Mouse (Mus musculus): ENCODE measurements at regions not wholly inside any gene's neighbourhood (a gene's known extent, or its start where the extent isn't known, plus 50 kb on each side); places are given as distances from the start of the nearest gene placed in this dataset.

- DNase-seq (ENCODE audit: low spot score) = no peak
These were observed 201.8 kb upstream of the Slc39a10 start for GRCm38 (mm10) chr1:47094498-47094897.

DNA sequence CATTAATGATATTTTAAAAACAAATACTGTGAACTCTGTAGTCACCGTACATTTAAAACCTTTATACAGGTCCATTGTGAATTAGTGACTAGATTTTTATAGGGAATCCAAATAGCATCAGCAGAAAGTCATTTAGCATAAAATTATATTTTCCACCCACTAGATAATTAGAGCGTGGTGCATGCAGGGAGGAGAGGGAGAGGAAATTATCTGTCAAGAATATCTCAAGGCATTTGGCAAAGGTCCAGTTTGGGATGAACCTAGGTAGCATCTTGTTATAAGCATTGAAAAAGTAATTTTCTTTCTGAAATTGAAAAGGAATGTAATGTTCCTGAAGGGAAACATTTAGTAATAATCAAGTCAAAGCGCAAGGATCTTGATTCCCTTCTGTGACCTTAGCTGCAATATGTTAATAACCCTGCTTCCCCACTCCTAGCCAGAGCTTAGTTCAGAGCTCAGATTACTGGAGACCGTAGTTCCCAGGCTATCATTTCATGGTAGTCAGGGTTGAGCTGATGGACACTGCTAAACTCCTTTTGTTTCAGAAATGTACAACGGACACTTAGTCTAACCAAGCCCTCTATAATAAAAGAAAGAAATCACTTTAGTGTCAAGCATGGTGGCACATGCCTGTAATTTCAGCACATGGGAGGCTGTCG is 200.8 kb upstream of the Slc39a10 start:
- no peak for DNase-seq (ENCODE audit: low spot score)

DNA sequence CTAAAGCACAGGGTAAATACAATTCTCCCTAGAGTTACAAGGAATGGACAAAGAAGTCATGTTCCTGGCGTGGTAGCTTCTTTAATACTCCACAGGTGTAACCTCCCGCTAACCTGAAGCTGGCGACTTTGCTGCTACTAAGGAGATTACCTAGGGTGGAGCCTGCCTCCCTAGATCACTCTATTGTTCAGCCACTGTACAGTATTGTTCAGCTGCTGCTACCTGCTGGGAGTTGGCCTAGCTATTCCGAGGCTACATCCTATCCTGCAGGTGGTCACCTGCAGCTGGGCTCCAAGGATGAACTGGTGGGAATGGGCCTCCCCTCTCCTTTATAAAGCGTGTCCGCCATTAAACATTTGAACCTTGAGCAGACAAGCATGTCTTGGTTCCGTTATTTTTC is 183.8 kb upstream of the Slc39a10 start:
- no peak for DNase-seq (ENCODE audit: low spot score)

DNA sequence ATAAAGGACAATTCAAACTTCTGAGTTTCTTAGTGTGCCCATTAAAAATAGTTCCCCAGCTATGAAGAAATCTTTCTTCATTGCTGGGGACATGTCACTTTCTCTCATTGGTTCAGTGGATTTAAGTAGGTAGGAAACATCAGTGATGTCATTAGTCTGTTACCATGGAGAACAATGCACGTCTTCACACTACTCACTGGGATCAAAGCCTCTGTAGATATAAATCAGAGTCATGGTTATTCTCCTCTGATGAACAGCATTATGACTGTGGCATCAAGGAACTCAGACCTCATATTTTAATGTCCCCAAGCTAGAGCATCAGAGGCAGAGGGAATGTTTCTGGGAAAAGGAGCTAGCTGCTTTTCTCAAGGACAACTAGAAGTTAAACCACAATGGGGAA is 165.5 kb upstream of the Slc39a10 start:
- DNase-seq (ENCODE audit: low spot score) = no peak

DNA sequence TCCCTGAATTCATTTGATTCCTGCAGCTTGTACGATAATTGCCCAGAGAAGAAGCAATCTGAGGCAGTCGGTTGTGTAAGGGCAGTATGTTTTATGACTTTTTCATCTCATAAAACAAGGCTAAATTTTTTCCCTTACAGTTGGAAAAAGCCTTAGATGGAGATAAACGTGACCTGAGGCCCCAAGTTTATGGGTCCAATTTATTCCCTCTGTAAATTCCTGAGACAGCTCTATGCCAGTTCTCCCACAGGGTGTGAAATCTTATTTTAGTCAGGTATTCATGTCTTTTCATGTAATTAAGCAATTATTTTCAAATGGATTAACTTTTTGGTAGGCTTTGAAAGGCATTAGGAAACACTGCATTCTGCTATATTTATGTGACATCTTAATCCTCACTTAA is 164.7 kb upstream of the Slc39a10 start:
- no peak for DNase-seq (ENCODE audit: low spot score)

GRCm38 (mm10) chr1:47051109-47051508 is 158.5 kb upstream of the Slc39a10 start:
- DNase-seq (ENCODE audit: low spot score) = no peak

GRCm38 (mm10) chr1:47050492-47050891 is 157.8 kb upstream of the Slc39a10 start:
- DNase-seq (ENCODE audit: low spot score) = no peak

GRCm38 (mm10) chr1:47037576-47037975 is 144.9 kb upstream of the Slc39a10 start:
- DNase-seq (ENCODE audit: low spot score) = no peak

DNA sequence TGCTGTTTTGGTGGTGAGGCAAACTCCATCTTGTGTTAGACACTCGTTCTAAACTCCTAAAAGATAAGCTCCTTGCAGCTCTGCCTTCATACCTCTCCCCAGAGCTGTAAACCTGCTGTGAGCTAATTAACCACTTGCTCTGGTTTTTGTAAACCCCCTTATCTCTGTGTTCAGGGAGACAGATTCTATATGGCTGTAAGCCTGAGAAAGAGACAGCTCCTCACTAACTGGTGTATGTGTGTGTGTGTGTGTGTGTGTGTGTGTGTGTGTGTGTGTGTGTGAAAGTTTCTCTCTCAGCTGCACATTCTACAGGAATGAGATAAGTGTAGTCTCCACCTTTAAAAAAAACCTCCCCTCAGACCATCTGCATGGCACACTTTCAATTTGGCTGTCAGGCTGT is 126.7 kb upstream of the Slc39a10 start:
- no peak for DNase-seq (ENCODE audit: low spot score)

DNA sequence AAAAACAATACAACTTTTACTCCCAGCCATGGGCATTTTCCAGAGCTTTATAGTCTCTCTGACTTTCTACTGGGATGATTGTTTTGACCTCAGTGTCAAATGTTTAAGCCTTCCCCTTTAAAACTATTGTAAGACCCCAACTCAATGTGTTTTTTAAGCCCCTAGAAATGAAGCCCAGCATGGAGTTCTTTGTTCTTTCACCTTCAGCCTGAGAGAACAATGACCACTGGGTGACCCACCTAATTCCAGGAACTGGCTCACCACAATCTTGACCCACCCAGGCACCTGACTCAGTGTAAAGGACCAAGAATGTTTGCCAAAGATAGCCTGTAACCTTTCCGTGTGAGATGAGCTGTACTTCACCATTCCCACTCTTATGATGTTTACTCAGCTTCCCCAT is 121.9 kb upstream of the Slc39a10 start:
- DNase-seq (ENCODE audit: low spot score) = no peak

DNA sequence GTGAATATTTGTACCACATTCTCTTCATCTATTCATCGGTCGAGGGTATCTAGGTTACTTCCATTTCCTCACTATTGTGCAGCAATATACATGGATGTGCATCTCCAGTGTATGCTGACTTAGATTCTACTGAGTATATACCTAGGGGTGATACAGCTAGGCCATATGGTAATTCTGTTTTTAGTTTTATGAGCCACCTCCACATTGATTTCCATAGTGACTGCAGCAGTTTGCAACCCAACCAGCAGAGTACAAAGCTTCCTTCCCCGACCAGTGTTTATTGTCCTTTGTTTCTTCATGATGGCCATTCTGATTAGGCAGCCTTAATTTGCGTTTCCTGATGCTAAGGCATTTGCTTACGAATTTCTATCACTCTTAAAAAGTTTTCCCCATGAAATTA is 111.1 kb upstream of the Slc39a10 start:
- DNase-seq (ENCODE audit: low spot score) = no peak

DNA sequence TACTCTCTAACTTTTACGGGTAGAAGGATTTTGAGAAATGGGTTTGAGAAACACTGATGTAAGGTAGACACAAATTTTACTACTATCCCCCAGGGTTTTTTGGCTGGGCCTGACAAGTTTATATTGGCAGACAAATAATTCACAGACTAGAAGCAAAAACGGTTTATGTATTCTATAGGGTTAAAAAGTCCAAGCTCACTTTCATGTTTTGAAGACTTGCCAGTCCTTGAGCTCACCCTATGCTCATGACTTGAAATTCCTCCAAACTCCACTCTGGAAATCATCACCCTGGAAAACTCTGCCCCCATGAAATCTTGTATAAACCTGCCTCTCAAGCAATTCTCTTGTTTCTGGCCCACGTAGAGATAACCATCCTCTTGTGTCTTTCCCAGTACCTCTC is 106.7 kb upstream of the Slc39a10 start:
- no peak for DNase-seq (ENCODE audit: low spot score)

GRCm38 (mm10) chr1:46985978-46986377 is 93.3 kb upstream of the Slc39a10 start:
- DNase-seq (ENCODE audit: low spot score) = no peak

DNA sequence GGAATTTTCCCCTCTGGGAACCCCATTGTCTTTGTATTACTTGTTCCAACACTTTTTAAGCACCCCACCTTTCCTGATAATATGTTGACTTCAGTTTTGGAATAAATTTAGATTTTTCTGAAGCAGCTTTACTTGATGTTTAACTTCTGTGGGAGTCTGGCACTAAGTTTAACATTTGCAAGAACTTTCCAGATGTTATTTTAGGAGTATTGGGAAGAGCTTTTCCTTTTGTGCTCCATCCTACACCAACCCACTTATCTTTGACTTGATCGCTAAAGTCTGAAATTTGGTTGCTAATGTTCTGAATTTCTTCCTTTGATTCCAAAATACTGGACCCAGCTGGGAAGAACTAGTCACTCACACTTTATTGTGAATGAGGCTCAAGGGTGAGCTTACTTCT is 90.4 kb upstream of the Slc39a10 start:
- DNase-seq (ENCODE audit: low spot score) = no peak

GRCm38 (mm10) chr1:46970470-46970869 is 77.8 kb upstream of the Slc39a10 start:
- peak; percentile 36 for DNase-seq (ENCODE audit: low spot score)

DNA sequence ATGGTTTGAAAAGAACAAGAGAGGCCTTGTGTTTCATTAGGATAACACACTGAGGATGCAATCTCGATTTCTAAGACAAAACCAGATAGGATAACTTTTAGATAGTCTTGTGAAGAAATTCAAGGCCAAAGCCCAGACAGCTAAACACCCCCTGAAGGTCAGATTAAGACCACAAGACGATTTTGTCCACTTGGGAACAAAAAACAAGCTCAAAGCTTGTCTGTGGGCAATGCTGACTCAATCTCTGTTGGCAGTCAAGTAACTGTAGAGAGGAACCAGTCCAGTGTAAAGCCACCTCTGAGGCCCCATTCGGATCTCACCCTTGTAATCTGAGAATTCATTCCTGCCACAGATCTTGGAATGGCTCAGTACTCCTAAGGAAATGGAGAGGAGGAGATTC is 75.7 kb upstream of the Slc39a10 start:
- no peak for DNase-seq (ENCODE audit: low spot score)

DNA sequence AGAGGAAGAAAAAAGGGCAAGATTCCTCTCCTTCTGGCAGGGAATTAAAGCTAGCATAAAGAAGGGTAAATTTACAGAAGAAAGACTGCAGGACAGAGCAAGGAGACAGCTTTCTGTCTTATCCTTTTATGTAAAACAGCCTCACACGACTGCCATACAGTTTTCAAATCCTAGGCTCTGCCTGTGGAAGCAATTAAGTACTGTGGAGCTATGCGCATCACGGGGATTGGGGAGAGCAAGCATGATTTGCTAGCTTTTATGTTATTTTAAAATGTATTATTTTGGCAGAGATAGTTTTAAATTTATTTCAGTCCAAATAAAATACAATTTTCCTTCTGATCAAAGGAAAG is 74.2 kb upstream of the Slc39a10 start:
- no peak for DNase-seq (ENCODE audit: low spot score)

- no peak for DNase-seq (ENCODE audit: low spot score)
These were observed 73.6 kb upstream of the Slc39a10 start for GRCm38 (mm10) chr1:46965996-46966916.

- no peak for DNase-seq (ENCODE audit: low spot score)
These were observed 71.5 kb upstream of the Slc39a10 start for GRCm38 (mm10) chr1:46963973-46964727.
